Mouse (Mus musculus) forebrain, embryonic 15.5 days (tissue): Measurements from ENCODE around the gene Hoxc11. TPM values are rescaled to one million over a fixed set of nuclear protein-coding genes. Genes with fewer than 3 reads are reported as not detected.

ENCODE experiments used
- ATAC-seq: fragments of 200-750 bp; cut with Nextera tagmentation; replicated peaks from 2 replicates; pipeline ENCODE4 v1.8.0; 2017; ENCODE audit warnings: mild to moderate bottlenecking, moderate TSS enrichment, moderate library complexity
- H3K27ac ChIP-seq: fragments of 300-500 bp; sonication (generic); replicated peaks from 2 replicates; pipeline ENCODE4 v1.5.1; 2015; ENCODE audit warnings: mild to moderate bottlenecking, inconsistent platforms
- H3K27me3 ChIP-seq: fragments of 300-500 bp; sonication (generic); 2 replicates; pipeline ENCODE4 v1.6.1; 2015; ENCODE audit warnings: inconsistent platforms
- H3K36me3 ChIP-seq: fragments of 300-500 bp; sonication (generic); 2 replicates; pipeline ENCODE4 v1.6.1; 2015; ENCODE audit warnings: mild to moderate bottlenecking, inconsistent platforms
- H3K4me1 ChIP-seq: fragments of 300-500 bp; sonication (generic); 2 replicates; pipeline ENCODE4 v1.6.1; 2015; ENCODE audit warnings: inconsistent platforms
- H3K4me2 ChIP-seq: fragments of 300-500 bp; sonication (generic); replicated peaks from 2 replicates; pipeline ENCODE4 v1.6.1; 2015; ENCODE audit warnings: mild to moderate bottlenecking, inconsistent platforms
- H3K4me3 ChIP-seq: fragments of 300-500 bp; sonication (generic); 2 replicates; pipeline ENCODE4 v1.5.1; 2015; ENCODE audit warnings: mild to moderate bottlenecking, inconsistent platforms
- H3K9ac ChIP-seq: fragments of 300-500 bp; sonication (generic); replicated peaks from 2 replicates; pipeline ENCODE4 v1.6.1; 2015; ENCODE audit warnings: mild to moderate bottlenecking, inconsistent platforms
- H3K9me3 ChIP-seq: fragments of 300-500 bp; sonication (generic); 2 replicates; pipeline ENCODE4 v1.6.1; 2016; ENCODE audit warnings: inconsistent platforms
- WGBS: fragments of 180-500 bp; shearing (Covaris S2); methylation state at CpG from one replicate; pipeline ENCODE4 v1.1.7; 2015; ENCODE audit warnings: mixed read lengths; 5-methylcytosine and 5-hydroxymethylcytosine counted together
- polyA plus RNA-seq: library from polyadenylated mRNA; unstranded; fragments of >200 nt; fragmentation: Nextera tagmentation; extraction: Ambion mirVana; gene quantifications from 2 replicates; pipeline ENCODE4 v1.2.1, GENCODE M21; 2015

Gene Hoxc11
- polyA plus RNA-seq, 1 experiment from 2014 or later = not detected

- Histone ChIP-seq H3K9ac (no peak overlapping the region), H3K36me3 (no peaks in the 10 kb centered on the region), H3K4me2 (no peak overlapping the region), H3K9me3 (no peaks in the 10 kb centered on the region), H3K27me3 (peaks cover 94% of the 10 kb centered on the region), H3K4me3 (no peak overlapping the region), H3K4me1 (no peaks in the 10 kb centered on the region), H3K27ac (no peak overlapping the region)
- no peak for ATAC-seq
- under 1% methylated on average over 13 of the region's 13 CpGs for WGBS
Measured at GRCm38 (mm10) chr15:102959663-102960191, 5.5 kb downstream of the Hoxc11 start.

DNA sequence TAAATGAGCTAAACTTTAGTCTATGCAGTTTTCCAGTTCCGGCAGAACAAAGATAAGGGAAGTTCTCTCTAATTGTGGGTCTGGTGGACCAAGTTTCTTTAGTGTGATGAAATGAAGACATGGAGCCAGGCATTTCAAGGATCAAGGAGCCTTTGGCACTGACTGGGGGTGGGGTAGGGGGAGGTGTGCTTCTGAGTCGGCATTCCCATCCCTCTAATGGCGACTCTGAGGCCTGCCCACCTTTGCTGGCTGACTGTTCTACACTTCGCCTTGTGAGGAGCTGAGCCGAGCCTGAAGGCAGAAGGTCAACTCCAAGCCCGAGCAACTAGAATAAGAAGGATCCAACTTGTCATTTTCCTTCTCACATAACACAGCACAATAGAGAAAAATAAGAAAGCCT lies 7.5 kb downstream of the Hoxc11 start:
- no peak for ATAC-seq
- H3K4me2 ChIP-seq = no peak overlapping the region
- H3K4me1 ChIP-seq = peaks cover 5% of the 10 kb centered on the region
- H3K4me3 ChIP-seq = no peak overlapping the region
- no peak overlapping the region for H3K27ac ChIP-seq
- peaks cover 95% of the 10 kb centered on the region for H3K27me3 ChIP-seq
- H3K9ac ChIP-seq = no peak overlapping the region
- 6% methylated on average over 6 of the region's 6 CpGs for WGBS
- H3K36me3 ChIP-seq = no peaks in the 10 kb centered on the region
- H3K9me3 ChIP-seq = no peaks in the 10 kb centered on the region

- ATAC-seq = no peak
- whole genome bisulfite sequencing = 2% methylated on average over 13 of the region's 13 CpGs
- Histone ChIP-seq H3K36me3 (no peaks in the 10 kb centered on the region), H3K27me3 (peaks cover 95% of the 10 kb centered on the region), H3K9ac (no peak overlapping the region), H3K4me2 (no peak overlapping the region), H3K27ac (no peak overlapping the region), H3K4me1 (peaks cover 7% of the 10 kb centered on the region), H3K9me3 (no peaks in the 10 kb centered on the region), H3K4me3 (no peak overlapping the region)
Measured at GRCm38 (mm10) chr15:102962492-102962891, 8.3 kb downstream of the Hoxc11 start.

GRCm38 (mm10) chr15:102963259-102963658 lies 9.0 kb downstream of the Hoxc11 start:
- WGBS = 3% methylated on average over 8 of the region's 8 CpGs
- no peak for ATAC-seq

DNA sequence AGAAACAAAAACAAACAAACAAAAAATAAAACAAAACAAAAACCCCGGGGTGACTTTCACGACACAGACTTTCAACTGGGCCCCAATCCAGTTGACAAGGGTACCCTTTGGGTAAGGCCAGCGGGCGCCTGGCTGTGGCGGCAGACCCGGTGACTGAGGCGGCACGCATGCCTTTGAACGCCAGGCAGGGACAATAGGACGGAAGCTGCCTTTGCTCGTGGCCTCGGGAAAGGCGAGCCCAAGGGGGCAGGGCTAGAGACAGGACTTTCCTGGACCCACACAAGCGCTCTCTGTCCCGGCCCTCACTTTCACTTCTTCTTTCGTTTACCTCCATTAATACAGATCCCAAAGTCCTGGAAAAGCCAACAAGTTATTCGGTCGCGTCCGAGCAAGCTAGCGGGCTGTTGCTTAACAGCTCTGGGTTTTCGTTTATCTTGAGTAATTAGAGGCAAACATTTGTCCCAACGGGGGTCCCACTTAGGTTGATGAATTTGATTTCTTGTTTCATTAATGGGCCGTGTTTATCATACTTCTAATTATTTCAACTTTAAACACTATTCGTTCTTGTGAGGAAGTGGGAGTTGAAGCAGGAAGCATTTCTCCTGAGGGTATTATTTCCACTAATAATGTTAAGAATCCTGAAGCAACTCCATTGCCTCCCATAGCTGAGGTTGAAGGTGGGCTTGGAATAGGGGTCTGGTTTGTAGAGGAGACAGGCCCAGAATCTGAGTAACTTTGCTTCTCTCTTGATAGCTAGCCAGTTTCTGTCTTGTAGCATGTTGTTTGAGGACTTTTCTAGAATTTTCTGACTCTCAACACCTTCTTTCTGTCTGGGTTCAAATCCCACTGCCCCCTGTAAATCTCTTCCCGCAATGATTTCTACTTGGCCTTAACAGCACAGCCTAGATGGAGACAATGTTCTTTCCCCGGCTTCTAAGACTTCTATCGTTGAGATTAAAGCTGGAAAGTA lies 9.7 kb downstream of the Hoxc11 start:
- no peak overlapping the region for H3K4me2 ChIP-seq

More at GRCm38 (mm10) chr15:102963259-102963658, 9.0 kb downstream of the Hoxc11 start:
- H3K4me2 ChIP-seq = no peak overlapping the region
- no peak overlapping the region for H3K4me3 ChIP-seq
- no peaks in the 10 kb centered on the region for H3K9me3 ChIP-seq
- H3K27ac ChIP-seq = no peak overlapping the region
- no peaks in the 10 kb centered on the region for H3K36me3 ChIP-seq
- H3K9ac ChIP-seq = no peak overlapping the region
- peaks cover 94% of the 10 kb centered on the region for H3K27me3 ChIP-seq
- H3K4me1 ChIP-seq = peaks cover 7% of the 10 kb centered on the region

DNA sequence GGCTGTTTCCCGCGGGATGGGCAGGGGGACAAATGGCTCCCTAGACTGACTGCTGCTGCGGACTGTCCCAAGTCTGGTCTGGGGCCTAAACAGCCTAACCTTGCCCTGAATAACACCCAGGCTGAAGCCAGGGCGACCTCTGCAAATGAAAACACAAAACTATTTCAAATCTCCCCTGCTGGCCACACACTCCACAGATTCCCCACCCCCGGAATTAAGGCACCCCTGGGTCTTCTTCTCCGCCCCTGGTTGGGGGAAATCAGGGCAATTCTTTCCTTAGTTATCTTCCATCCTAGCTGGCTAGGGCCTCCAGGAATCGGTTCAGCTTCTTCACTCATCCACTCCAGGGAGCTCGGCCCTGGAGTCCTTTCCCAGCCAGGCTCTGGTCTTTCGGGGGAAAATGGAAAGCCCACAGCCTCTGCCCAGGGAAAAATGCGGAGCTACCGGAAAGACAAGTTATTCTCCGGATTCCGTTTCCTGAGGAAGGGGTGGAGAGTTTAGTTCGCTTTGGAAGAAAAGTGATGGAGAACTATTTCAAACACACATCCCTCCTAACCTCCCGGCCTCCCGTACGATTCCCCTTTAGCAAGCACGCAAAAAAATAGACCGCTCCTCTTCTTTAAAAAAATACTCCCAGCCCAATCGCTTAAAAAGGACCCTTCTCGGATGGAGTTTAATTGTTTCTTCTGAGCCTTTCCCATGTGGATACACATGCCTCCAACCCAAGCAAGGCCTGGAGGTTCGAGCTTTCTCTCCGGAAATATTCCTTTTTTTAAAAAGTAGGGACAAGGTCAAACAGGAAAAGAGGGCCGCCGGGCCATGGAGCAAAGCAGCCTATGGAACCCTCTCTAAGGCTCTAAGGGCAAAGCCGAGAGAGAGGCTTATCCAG lies 11.0 kb downstream of the Hoxc11 start:
- no peak overlapping the region for H3K4me3 ChIP-seq
- H3K9me3 ChIP-seq = no peaks in the 10 kb centered on the region
- H3K9ac ChIP-seq = no peak overlapping the region
- 3% methylated on average over 26 of the region's 26 CpGs for WGBS
- peaks cover 7% of the 10 kb centered on the region for H3K4me1 ChIP-seq
- no peak overlapping the region for H3K4me2 ChIP-seq
- H3K27me3 ChIP-seq = peaks cover 95% of the 10 kb centered on the region
- no peak overlapping the region for H3K27ac ChIP-seq
- no peaks in the 10 kb centered on the region for H3K36me3 ChIP-seq
- ATAC-seq = no peak

More for the DNA sequence above, 9.7 kb downstream of the Hoxc11 start:
- Histone ChIP-seq H3K4me3 (no peak overlapping the region), H3K27ac (no peak overlapping the region), H3K27me3 (peaks cover 93% of the 10 kb centered on the region), H3K4me1 (peaks cover 7% of the 10 kb centered on the region), H3K36me3 (no peaks in the 10 kb centered on the region), H3K9me3 (no peaks in the 10 kb centered on the region), H3K9ac (no peak overlapping the region)
- WGBS = 2% methylated on average over 28 of the region's 28 CpGs
- no peak for ATAC-seq

DNA sequence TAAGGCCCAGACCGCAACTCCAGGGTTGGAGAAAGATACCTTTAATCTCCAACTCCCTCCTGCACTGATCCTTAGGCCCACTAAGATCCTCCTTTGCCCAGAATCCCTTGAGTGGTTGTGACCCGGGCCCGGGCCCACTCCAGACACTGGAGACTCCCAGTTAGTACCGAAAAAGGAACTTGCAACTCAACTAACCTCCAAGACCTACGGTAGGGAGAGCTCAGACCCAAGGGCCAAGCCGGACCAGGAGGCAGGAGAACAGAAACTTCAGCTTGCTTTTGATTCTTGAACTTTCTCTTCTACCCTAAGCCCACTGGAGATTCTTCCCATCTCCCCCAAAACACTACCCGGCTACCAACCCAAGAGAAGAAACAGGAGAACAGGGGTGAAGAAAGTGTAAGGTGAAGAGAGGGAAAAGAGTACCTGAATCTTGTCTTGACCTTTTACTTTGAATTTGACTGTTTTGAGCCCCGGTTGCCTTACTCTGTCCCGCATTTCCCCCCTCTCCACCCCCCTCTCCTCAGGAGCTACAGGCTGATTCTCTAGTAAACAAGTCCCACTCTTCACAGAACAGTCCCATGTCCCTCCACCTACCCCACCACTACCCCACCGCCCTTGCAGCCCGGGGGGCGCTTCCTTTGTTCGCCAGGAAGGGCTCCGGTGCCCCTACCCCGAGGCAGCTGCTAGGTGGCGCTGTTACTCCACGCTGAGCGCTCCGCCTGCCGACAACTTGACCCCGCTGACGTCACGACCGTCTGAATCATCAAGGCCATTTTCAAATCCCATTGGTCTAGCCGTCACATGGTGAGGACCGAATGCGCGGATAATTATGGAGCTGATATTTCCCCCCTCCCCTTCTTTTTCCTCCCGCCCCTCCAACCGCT lies 11.9 kb downstream of the Hoxc11 start:
- H3K27ac ChIP-seq = no peak overlapping the region
- no peak overlapping the region for H3K9ac ChIP-seq
- 0 out of 2 replicates have a peak overlapping the region, but pooled peaks have one; percentile 8 for H3K4me2 ChIP-seq
- no peaks in the 10 kb centered on the region for H3K9me3 ChIP-seq
- H3K4me1 ChIP-seq = peaks cover 7% of the 10 kb centered on the region
- 0 out of 2 replicates have a peak, but pooled peaks have one; percentile 19 for ATAC-seq
- peaks cover 96% of the 10 kb centered on the region for H3K27me3 ChIP-seq
- no peaks in the 10 kb centered on the region for H3K36me3 ChIP-seq
- 2% methylated on average over 30 of the region's 30 CpGs for WGBS
- H3K4me3 ChIP-seq = peak overlapping the region; percentile 12; the same call in 1 of the 2 replicates

- no peaks in the 10 kb centered on the region for H3K36me3 ChIP-seq
- H3K4me3 ChIP-seq = peak within 1 kb of the TSS; percentile 12; the same call in 1 of the 2 replicates
- H3K9me3 ChIP-seq = no peaks in the 10 kb centered on the region
- H3K4me2 ChIP-seq = 0 out of 2 replicates have a peak within 1 kb of the TSS, but pooled peaks have one; percentile 8
- H3K9ac ChIP-seq = no peak within 1 kb of the TSS
- no peak within 1 kb of the TSS for H3K27ac ChIP-seq
- WGBS = 2% methylated on average over 27 of the region's 27 CpGs
- H3K27me3 ChIP-seq = peaks cover 97% of the 10 kb centered on the region
- peaks cover 7% of the 10 kb centered on the region for H3K4me1 ChIP-seq
- ATAC-seq = no peak
Measured at GRCm38 (mm10) chr15:102966776-102967311, 12.6 kb downstream of the Hoxc11 start, which contains the start of gene Hoxc10. Gene Hoxc10 (plus strand): TSS chr15:102966796.

DNA sequence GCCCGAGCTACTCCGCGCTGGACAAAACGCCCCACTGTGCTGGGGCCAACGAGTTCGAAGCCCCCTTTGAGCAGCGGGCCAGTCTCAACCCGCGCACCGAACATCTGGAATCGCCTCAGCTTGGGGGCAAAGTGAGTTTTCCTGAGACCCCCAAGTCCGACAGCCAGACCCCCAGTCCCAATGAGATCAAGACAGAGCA lies 13.0 kb downstream of the Hoxc11 start, which contains the start of gene Hoxc5:
Hoxc5 (plus strand) TSS at position 132 of the 199 bp plus-strand sequence.
- ATAC-seq = no peak
- 2% methylated on average over 12 of the region's 12 CpGs for WGBS
- Histone ChIP-seq H3K4me2 (0 out of 2 replicates have a peak within 1 kb of the TSS, but pooled peaks have one; percentile 8), H3K36me3 (no peaks in the 10 kb centered on the region), H3K4me3 (peak within 1 kb of the TSS; percentile 12; the same call in 1 of the 2 replicates), H3K4me1 (peaks cover 7% of the 10 kb centered on the region), H3K27ac (no peak within 1 kb of the TSS), H3K9me3 (no peaks in the 10 kb centered on the region), H3K9ac (no peak within 1 kb of the TSS), H3K27me3 (peaks cover 98% of the 10 kb centered on the region)

DNA sequence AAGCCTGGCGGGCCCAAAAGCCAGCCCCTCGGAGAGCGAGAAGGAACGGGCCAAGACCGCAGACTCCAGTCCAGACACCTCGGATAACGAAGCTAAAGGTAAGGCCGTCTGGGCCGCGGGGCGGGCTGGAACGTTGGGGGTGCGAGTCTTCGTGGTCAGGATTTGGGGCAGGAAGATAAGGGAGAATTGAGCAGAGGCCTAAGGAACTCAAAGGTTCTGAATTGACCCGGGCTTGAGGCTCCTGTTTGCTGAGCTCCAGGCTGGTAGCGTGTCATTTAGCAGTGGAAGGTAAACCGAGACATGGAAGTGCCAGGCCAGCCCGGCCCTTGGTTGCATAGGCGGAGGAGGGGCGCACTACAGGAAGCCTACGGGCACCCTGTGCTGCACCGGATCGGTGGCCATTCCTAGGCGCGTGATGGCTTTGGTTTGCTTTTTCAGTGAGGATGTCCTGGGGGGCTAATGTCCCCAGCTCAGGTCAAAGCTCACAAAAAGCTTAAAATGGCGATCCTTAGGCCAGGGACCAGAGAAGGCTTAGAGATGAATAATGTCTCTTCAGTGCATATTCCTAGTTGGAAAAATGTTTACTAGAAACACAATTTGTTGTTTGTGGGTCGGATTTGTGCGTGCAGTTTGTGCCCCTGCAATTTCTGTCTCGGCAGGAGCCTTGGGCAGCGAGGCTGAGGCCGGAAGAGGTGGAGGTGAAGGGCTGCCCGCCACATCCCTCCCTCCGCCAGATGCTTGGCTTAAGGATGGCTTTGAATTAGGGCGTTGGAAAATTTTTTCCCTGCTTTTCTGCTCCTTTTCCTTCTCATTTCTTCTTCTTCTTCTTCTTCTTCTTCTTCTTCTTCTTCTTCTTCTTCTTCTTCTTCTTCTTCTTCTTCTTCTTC lies 13.5 kb downstream of the Hoxc11 start:
- H3K9ac ChIP-seq = no peak overlapping the region
- H3K36me3 ChIP-seq = no peaks in the 10 kb centered on the region
- peaks cover 7% of the 10 kb centered on the region for H3K4me1 ChIP-seq
- peaks cover 98% of the 10 kb centered on the region for H3K27me3 ChIP-seq
- H3K27ac ChIP-seq = no peak overlapping the region
- no peak overlapping the region for H3K4me2 ChIP-seq
- 1% methylated on average over 34 of the region's 34 CpGs for WGBS
- no peak overlapping the region for H3K4me3 ChIP-seq
- no peak for ATAC-seq
- H3K9me3 ChIP-seq = no peaks in the 10 kb centered on the region
